Mouse (Mus musculus) liver, adult 2 months (tissue): Measurements from ENCODE around the gene Mrpl1. TPM values are rescaled to one million over a fixed set of nuclear protein-coding genes. Genes with fewer than 3 reads are reported as not detected.

Experiments used
- DNase-seq: peaks from one replicate; pipeline ENCODE4 v3.0.0-alpha.2; 2011; ENCODE audit warnings: low read depth, low spot score; ENCODE audit errors: extremely low read depth
- H3K27ac ChIP-seq: fragments of 200-500 bp; replicated peaks from 2 replicates; pipeline ENCODE4 v1.5.1; 2012; ENCODE audit warnings: low read depth, mild to moderate bottlenecking, control low read depth, inconsistent platforms, low read length; ENCODE audit not compliant: insufficient read depth
- H3K27me3 ChIP-seq: fragments of 200-500 bp; 2 replicates; pipeline ENCODE4 v1.6.1; 2012; ENCODE audit warnings: mild to moderate bottlenecking, moderate library complexity, low read length, inconsistent platforms; ENCODE audit not compliant: control insufficient read depth, insufficient read depth
- H3K36me3 ChIP-seq: fragments of 200-500 bp; 2 replicates; pipeline ENCODE4 v1.6.1; 2012; ENCODE audit warnings: low read length, inconsistent platforms; ENCODE audit not compliant: control insufficient read depth, insufficient read depth
- H3K4me1 ChIP-seq: fragments of 200-500 bp; 2 replicates; pipeline ENCODE4 v1.6.1; 2011; ENCODE audit warnings: low read length; ENCODE audit not compliant: control insufficient read depth, insufficient read depth
- H3K4me3 ChIP-seq: fragments of 200-500 bp; 2 replicates; pipeline ENCODE4 v1.5.1; 2011; ENCODE audit warnings: low read depth, mild to moderate bottlenecking, control low read depth, low read length, moderate library complexity; ENCODE audit not compliant: insufficient read depth
- H3K79me2 ChIP-seq: fragments of 200-500 bp; 2 replicates; pipeline ENCODE4 v1.6.1; 2012; ENCODE audit warnings: inconsistent platforms, mild to moderate bottlenecking, low read length, moderate library complexity; ENCODE audit not compliant: control insufficient read depth, insufficient read depth
- H3K9ac ChIP-seq: fragments of 200-500 bp; 2 replicates; pipeline ENCODE4 v1.6.1; 2012; ENCODE audit warnings: low read depth, mild to moderate bottlenecking, control low read depth, inconsistent platforms, low read length
- CTCF ChIP-seq: fragments of 200-500 bp; IDR thresholded peaks from 2 replicates; pipeline ENCODE4 v1.5.1; 2011; ENCODE audit warnings: low read depth, low read length, control low read depth
- POLR2A ChIP-seq: fragments of 200-500 bp; IDR thresholded peaks from 2 replicates; pipeline ENCODE4 v1.6.1; 2011; ENCODE audit warnings: low read length, control low read depth; ENCODE audit not compliant: insufficient read depth; ENCODE audit errors: extremely low read depth
- WGBS: fragments of 180-500 bp; shearing (Covaris S2); methylation state at CpG from one replicate; pipeline ENCODE4 v1.1.7; 2018; 5-methylcytosine and 5-hydroxymethylcytosine counted together
- polyA plus RNA-seq: library from polyadenylated mRNA; depleted of rRNA; stranded (reverse); fragments of >200 nt; gene quantifications from 2 replicates; pipeline ENCODE4 v1.2.3, GENCODE M21; 2012
- total RNA-seq: library from RNA; depleted of rRNA; stranded (reverse); fragments of >200 nt; gene quantifications from 2 replicates; pipeline ENCODE4 v1.2.3, GENCODE M21; 2014

Mrpl1 gene
- total and polyA plus RNA-seq, 2 experiments = 5.1 to 20.6 TPM

DNA sequence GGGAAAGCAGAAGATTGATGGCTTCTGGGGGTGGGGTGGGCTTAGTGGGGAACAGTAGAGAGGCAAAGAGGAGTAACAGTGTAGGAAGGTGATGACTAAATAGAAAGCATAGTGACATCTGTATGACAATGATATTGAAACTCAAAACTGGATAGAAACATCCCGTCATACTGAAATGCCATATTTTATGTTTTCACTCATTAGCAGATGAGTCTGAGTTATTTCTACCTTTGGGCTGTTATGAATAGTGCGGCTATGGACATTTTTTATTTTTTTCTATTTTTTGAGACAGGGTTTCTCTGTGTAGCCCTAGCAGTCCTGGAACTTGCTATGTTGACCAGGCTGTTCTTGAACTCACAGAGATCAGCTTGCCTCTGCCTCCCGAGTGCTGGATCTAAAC, 13.7 kb downstream of the Mrpl1 start:
- Histone ChIP-seq H3K27me3 (no peaks in the 10 kb centered on the region), H3K36me3 (peaks cover 11% of the 10 kb centered on the region), H3K4me1 (peaks cover 11% of the 10 kb centered on the region), H3K9ac (no peak overlapping the region), H3K79me2 (peaks cover 5% of the 10 kb centered on the region; the same call in 1 of the 2 replicates), H3K4me3 (no peak overlapping the region), H3K27ac (no peak overlapping the region)
- DNase-seq = no peak
- TF ChIP-seq CTCF (no peak), POLR2A (no peak)
- 97% methylated on average over 3 of the region's 3 CpGs for WGBS

DNA sequence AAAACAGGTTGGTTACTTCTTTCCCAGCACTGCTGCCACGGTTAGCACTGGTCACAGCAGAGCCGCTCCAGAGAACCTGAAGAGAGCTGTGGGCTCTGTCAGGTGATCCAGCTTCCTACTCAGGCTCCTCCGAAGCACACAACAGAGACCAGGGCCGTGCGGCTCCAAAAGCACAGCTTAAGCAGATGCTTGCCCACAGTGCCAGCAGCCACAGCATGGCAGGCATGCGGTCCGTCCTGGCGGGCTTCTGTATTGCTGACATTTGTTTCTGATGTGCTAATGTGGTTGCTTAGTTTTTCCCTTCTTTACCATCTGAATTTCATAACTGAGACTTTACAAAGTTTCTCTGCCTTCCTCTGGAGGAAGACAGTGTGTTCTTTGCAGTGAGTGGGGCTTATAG, 17.2 kb downstream of the Mrpl1 start:
- H3K4me3 ChIP-seq = no peak overlapping the region
- 94% methylated on average over 8 of the region's 8 CpGs for WGBS

DNA sequence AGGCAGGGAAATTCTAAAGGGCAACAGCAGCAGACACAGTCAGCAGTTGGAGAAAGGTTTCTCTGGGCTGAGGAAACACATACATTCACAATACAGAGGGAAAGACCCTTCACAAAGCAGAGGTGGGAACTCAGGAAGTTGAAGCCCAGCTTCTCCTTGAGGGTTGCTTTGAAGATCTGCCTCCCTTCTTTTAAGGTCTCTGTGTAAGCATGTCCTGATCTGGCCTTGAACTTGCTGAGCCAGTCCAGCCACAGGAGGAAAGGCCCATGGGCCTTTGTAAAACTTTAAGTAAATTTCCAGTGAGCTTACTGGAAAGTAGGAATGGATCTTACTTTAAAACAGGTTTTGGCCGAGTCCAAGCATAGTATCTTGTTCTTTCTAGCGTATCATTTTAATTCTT, 19.7 kb downstream of the Mrpl1 start:
- TF ChIP-seq POLR2A = no peak
- TF ChIP-seq CTCF = no peak
- 95% methylated on average over 2 of the region's 2 CpGs for WGBS

More for the DNA sequence above, 17.2 kb downstream of the Mrpl1 start:
- Histone ChIP-seq H3K36me3 (peaks cover 21% of the 10 kb centered on the region), H3K4me1 (peaks cover 7% of the 10 kb centered on the region), H3K79me2 (no peaks in the 10 kb centered on the region; the same call in 1 of the 2 replicates), H3K27me3 (no peaks in the 10 kb centered on the region), H3K9ac (no peak overlapping the region), H3K27ac (no peak overlapping the region)
- TF ChIP-seq CTCF (no peak), POLR2A (no peak)
- DNase-seq = no peak

GRCm38 (mm10) chr5:96238797-96239196, 29.5 kb downstream of the Mrpl1 start:
- 94% methylated on average over 5 of the region's 5 CpGs for WGBS
- H3K4me1 ChIP-seq = no peaks in the 10 kb centered on the region
- H3K36me3 ChIP-seq = peaks cover 29% of the 10 kb centered on the region
- no peak overlapping the region for H3K9ac ChIP-seq
- H3K27ac ChIP-seq = no peak overlapping the region
- H3K27me3 ChIP-seq = no peaks in the 10 kb centered on the region
- H3K79me2 ChIP-seq = no peaks in the 10 kb centered on the region; the same call in 1 of the 2 replicates
- DNase-seq = no peak
- H3K4me3 ChIP-seq = no peak overlapping the region
- TF ChIP-seq POLR2A = no peak
- TF ChIP-seq CTCF = no peak

More for the DNA sequence above, 19.7 kb downstream of the Mrpl1 start:
- no peak overlapping the region for H3K27ac ChIP-seq
- H3K36me3 ChIP-seq = peaks cover 24% of the 10 kb centered on the region
- no peaks in the 10 kb centered on the region for H3K4me1 ChIP-seq
- H3K79me2 ChIP-seq = no peaks in the 10 kb centered on the region; the same call in 1 of the 2 replicates
- no peak overlapping the region for H3K4me3 ChIP-seq
- H3K27me3 ChIP-seq = no peaks in the 10 kb centered on the region
- no peak for DNase-seq
- no peak overlapping the region for H3K9ac ChIP-seq

DNA sequence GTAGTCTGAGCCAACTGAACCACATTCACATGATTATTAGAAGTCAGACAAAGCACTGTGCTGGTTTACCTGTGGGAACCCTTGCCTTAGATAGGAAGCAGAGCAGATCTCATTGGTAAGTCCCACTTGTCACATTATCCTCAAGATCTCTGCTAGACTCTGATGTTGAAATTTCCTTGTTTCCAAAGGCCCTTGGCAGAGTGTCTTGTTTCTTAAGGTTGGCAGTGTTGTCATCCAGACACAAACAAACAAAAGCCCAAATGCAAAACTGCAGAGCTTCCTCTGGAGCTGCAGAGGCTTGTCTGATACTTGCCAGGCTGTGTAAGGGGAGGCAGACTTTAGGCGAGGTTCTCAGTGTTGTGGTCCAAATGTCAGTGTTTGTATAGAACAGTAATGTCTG, 31.6 kb downstream of the Mrpl1 start:
- DNase-seq = no peak
- TF ChIP-seq POLR2A (no peak), CTCF (no peak)
- Histone ChIP-seq H3K4me1 (no peaks in the 10 kb centered on the region), H3K36me3 (peaks cover 27% of the 10 kb centered on the region), H3K9ac (no peak overlapping the region), H3K27me3 (no peaks in the 10 kb centered on the region), H3K79me2 (no peaks in the 10 kb centered on the region; the same call in 1 of the 2 replicates), H3K27ac (no peak overlapping the region), H3K4me3 (no peak overlapping the region)
- WGBS = 86% methylated on average over 1 of the region's 1 CpGs

DNA sequence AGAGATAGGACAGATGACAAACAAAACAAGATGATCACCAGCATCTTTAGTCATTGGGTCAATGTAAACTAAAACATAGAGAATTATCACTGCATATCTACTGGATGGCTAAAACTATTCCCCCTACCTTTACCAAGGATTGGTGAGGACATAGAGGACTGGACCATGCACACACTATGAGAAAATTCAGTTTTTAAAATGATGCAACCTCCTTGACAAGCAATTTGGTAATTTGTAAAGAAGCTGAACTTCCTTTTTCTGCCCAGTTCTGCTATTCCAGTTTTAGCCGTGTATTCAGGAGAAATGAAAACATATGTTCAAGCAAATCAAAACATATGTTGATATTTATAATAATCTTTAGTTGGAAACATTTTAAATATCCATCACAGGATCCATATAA, 35.2 kb downstream of the Mrpl1 start:
- no peak for DNase-seq
- Histone ChIP-seq H3K27ac (no peak overlapping the region), H3K4me3 (no peak overlapping the region), H3K79me2 (no peaks in the 10 kb centered on the region; the same call in 1 of the 2 replicates), H3K4me1 (no peaks in the 10 kb centered on the region), H3K9ac (no peak overlapping the region), H3K36me3 (peaks cover 19% of the 10 kb centered on the region), H3K27me3 (no peaks in the 10 kb centered on the region)
- no peak for TF ChIP-seq POLR2A
- TF ChIP-seq CTCF = no peak
- WGBS = 91% methylated on average over 1 of the region's 1 CpGs
